Mouse (Mus musculus) myocyte (in vitro differentiated cells): ENCODE data around the gene Lgals4. TPM values are rescaled to one million over a fixed set of nuclear protein-coding genes. Genes with fewer than 3 reads are reported as not detected.
"Not testable (repeated sequence)": the region's sequence is repeated elsewhere in the genome, so short reads cannot be mapped to it uniquely, and the experiment has no call there.

Source experiments
- H3K27me3 ChIP-seq: one replicate; pipeline ENCODE4 v1.6.1; 2011; ENCODE audit not compliant: control insufficient read depth, insufficient read depth, insufficient read length
- H3K36me3 ChIP-seq: one replicate; pipeline ENCODE4 v1.6.1; 2011; ENCODE audit not compliant: control insufficient read depth, insufficient read depth
- H3K4me2 ChIP-seq: one replicate; pipeline ENCODE4 v1.6.1; 2011; ENCODE audit warnings: low read depth, control low read depth
- H3K4me3 ChIP-seq: one replicate; pipeline ENCODE4 v1.5.1; 2011; ENCODE audit warnings: mild to moderate bottlenecking, control low read depth, moderate library complexity
- H3K79me2 ChIP-seq: one replicate; pipeline ENCODE4 v1.6.1; 2011; ENCODE audit not compliant: control insufficient read depth, insufficient read depth
- H3ac ChIP-seq: one replicate; pipeline ENCODE4 v1.6.1; 2011; ENCODE audit not compliant: control insufficient read depth, insufficient read length
- CEBPB ChIP-seq: IDR thresholded peaks from 2 replicates; pipeline ENCODE4 v1.6.1; 2011; ENCODE audit warnings: mild to moderate bottlenecking, moderate library complexity; ENCODE audit not compliant: poor library complexity, insufficient read depth, severe bottlenecking
- E2F4 ChIP-seq: IDR thresholded peaks from one replicate; pipeline ENCODE4 v1.6.1; 2011; ENCODE audit warnings: mild to moderate bottlenecking, control low read depth, moderate library complexity; ENCODE audit not compliant: insufficient read depth
- MAX ChIP-seq: IDR thresholded peaks from one replicate; pipeline ENCODE4 v1.6.1; 2011; ENCODE audit warnings: low read depth, mild to moderate bottlenecking, control low read depth
- MYOD1 ChIP-seq, 3 experiments: IDR thresholded peaks; one replicate each; pipeline ENCODE4 v1.6.1; 2011; ENCODE audit warnings: control low read depth in 2 of 3, low read depth in 2 of 3, mild to moderate bottlenecking in 2 of 3, moderate library complexity in 1 of 3; ENCODE audit not compliant: insufficient read length in 2 of 3, control insufficient read depth in 1 of 3
- MYOG ChIP-seq, 3 experiments: IDR thresholded peaks; one replicate each; pipeline ENCODE4 v1.6.1; 2011; ENCODE audit warnings: control low read depth in 2 of 3, low read depth in 2 of 3, mild to moderate bottlenecking in 2 of 3; ENCODE audit not compliant: insufficient read length in 2 of 3, control insufficient read depth in 1 of 3, insufficient read depth in 1 of 3
- POLR2A ChIP-seq: IDR thresholded peaks from one replicate; pipeline ENCODE4 v1.6.1; 2011; ENCODE audit warnings: low read depth, mild to moderate bottlenecking, control low read depth, moderate library complexity; ENCODE audit not compliant: insufficient read length
- POLR2AphosphoS2 ChIP-seq: IDR thresholded peaks from one replicate; pipeline ENCODE4 v1.6.1; 2011; ENCODE audit warnings: low read depth, control low read depth; ENCODE audit not compliant: insufficient read length
- REST ChIP-seq: IDR thresholded peaks from one replicate; pipeline ENCODE4 v1.6.1; 2011; ENCODE audit warnings: mild to moderate bottlenecking, control low read depth, moderate library complexity; ENCODE audit not compliant: insufficient read depth, insufficient read length
- SRF ChIP-seq: IDR thresholded peaks from one replicate; pipeline ENCODE4 v1.6.1; 2011; ENCODE audit warnings: low read depth; ENCODE audit not compliant: control insufficient read depth, insufficient read length
- TCF12 ChIP-seq: IDR thresholded peaks from one replicate; pipeline ENCODE4 v1.6.1; 2011; ENCODE audit warnings: mild to moderate bottlenecking, control low read depth; ENCODE audit not compliant: poor library complexity, insufficient read depth, severe bottlenecking
- TCF3 ChIP-seq: IDR thresholded peaks from one replicate; pipeline ENCODE4 v1.6.1; 2011; ENCODE audit warnings: low read depth, control low read depth; ENCODE audit not compliant: insufficient read length
- USF1 ChIP-seq: IDR thresholded peaks from one replicate; pipeline ENCODE4 v1.6.1; 2011; ENCODE audit warnings: low read depth, mild to moderate bottlenecking, control low read depth, moderate library complexity
- polyA plus RNA-seq: library from polyadenylated mRNA; unstranded; fragments of >200 nt; fragmentation: generic; extraction: Trizol; gene quantifications from one replicate; pipeline ENCODE4 v1.2.1, GENCODE M21; 2012; ENCODE audit warnings: missing spikeins

Gene Lgals4
- polyA plus RNA-seq, 1 experiment = 3.0 TPM

- Histone ChIP-seq H3K36me3 (no peaks in the 10 kb centered on the region), H3K79me2 (no peaks in the 10 kb centered on the region), H3K4me2 (no peak overlapping the region), H3K4me3 (no peak overlapping the region), H3ac (no peak overlapping the region), H3K27me3 (no peaks in the 10 kb centered on the region)
- TF ChIP-seq USF1 (no peak), TCF3 (no peak), POLR2A (no peak), TCF12 (no peak), REST (no peak), MAX (no peak), CEBPB (no peak), MYOD1 (IDR thresholded peaks at IDR 0.05; ENCODE audit: control insufficient read depth in 1 of 3, insufficient read length in 2 of 3, low read depth in 2 of 3) (no peak), POLR2AphosphoS2 (no peak), E2F4 (no peak), SRF (no peak), MYOG (IDR thresholded peaks at IDR 0.05; ENCODE audit: control insufficient read depth in 1 of 3, insufficient read depth in 1 of 3, insufficient read length in 2 of 3, low read depth in 2 of 3) (no peak)
Observed at GRCm38 (mm10) chr7:28866769-28867507, 33.3 kb downstream of the Lgals4 start.

GRCm38 (mm10) chr7:28867508-28868340 is 34.1 kb downstream of the Lgals4 start:
- peak overlapping the region; percentile 50 for H3K4me2 ChIP-seq
- H3ac ChIP-seq, H3K27me3 ChIP-seq, H3K4me3 ChIP-seq, H3K79me2 ChIP-seq, H3K36me3 ChIP-seq: not testable (repeated sequence)

DNA sequence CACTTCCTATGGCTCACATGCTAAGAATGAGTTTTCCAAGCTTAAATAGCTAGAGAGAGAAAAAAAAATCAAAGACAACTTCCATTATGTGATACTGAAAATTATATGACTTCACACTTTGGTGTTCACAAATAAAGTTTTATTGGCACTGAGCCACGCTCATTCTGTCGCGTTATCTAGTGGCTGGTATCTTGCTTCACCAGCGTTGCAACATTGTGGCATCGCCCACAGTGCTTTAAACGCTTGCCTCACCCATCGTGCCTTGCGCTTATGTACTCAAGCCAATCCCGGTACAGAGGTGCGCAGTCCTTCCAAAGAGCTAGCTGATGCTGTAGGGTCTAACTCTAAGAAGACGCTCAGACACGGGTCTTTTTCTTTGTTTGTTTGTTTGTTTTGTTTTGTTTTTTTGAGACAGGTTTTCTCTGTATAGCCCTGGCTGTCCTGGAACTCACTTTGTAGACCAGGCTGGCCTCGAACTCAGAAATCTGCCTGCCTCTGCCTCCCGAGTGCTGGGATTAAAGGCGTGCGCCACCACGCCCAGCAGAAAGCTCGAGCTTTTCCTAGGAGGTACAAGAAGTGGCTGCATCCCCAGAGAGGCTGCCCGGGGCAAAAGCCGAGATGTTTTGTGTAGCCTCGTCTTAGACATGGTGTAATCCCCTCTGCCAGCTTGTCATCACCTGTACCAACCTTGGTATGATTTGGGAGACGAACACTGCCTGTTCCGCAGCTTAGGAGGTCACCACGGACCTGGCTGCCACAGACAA is 37.4 kb downstream of the Lgals4 start:
- H3K79me2 ChIP-seq = no peaks in the 10 kb centered on the region
- no peak overlapping the region for H3K4me3 ChIP-seq
- H3K36me3 ChIP-seq = no peaks in the 10 kb centered on the region
- H3K27me3 ChIP-seq = no peaks in the 10 kb centered on the region
- H3K4me2 ChIP-seq = no peak overlapping the region
- TF ChIP-seq TCF12 (no peak), POLR2AphosphoS2 (no peak), MAX (no peak)
- no peak overlapping the region for H3ac ChIP-seq

GRCm38 (mm10) chr7:28874565-28874964 is 40.9 kb downstream of the Lgals4 start:
- Histone ChIP-seq H3K27me3 (no peaks in the 10 kb centered on the region), H3ac (no peak overlapping the region), H3K4me2 (no peak overlapping the region), H3K4me3 (no peak overlapping the region), H3K79me2 (no peaks in the 10 kb centered on the region), H3K36me3 (no peaks in the 10 kb centered on the region)
- TF ChIP-seq POLR2AphosphoS2 (no peak), SRF (no peak), USF1 (no peak), MYOG (IDR thresholded peaks at IDR 0.05; ENCODE audit: control insufficient read depth in 1 of 3, insufficient read depth in 1 of 3, insufficient read length in 2 of 3, low read depth in 2 of 3) (no peak), MAX (no peak), CEBPB (no peak), TCF12 (no peak), POLR2A (no peak), REST (no peak), TCF3 (no peak), MYOD1 (IDR thresholded peaks at IDR 0.05; ENCODE audit: control insufficient read depth in 1 of 3, insufficient read length in 2 of 3, low read depth in 2 of 3) (no peak), E2F4 (no peak)

- Histone ChIP-seq H3K4me3 (no peak overlapping the region), H3K79me2 (no peaks in the 10 kb centered on the region), H3K36me3 (no peaks in the 10 kb centered on the region), H3ac (no peak overlapping the region), H3K4me2 (no peak overlapping the region), H3K27me3 (no peaks in the 10 kb centered on the region)
- TF ChIP-seq E2F4 (no peak), MYOG (IDR thresholded peaks at IDR 0.05; ENCODE audit: control insufficient read depth in 1 of 3, insufficient read depth in 1 of 3, insufficient read length in 2 of 3, low read depth in 2 of 3) (peak in 2 of 3 experiments; percentile 10 to 45), MAX (no peak), REST (no peak), MYOD1 (IDR thresholded peaks at IDR 0.05; ENCODE audit: control insufficient read depth in 1 of 3, insufficient read length in 2 of 3, low read depth in 2 of 3) (peak in 2 of 3 experiments; percentile 47 to 55)
Observed at GRCm38 (mm10) chr7:28876099-28876498, 42.4 kb downstream of the Lgals4 start.
